Mouse (Mus musculus): ENCODE data around the gene Rtkn. TPM values are rescaled to one million over a fixed set of nuclear protein-coding genes. Genes with fewer than 3 reads are reported as not detected.
A peak's percentile ranks its signal among the peaks of the same experiment; 100 is the strongest.

Gene Rtkn
- 10 to 100 TPM; 10.9 to 19.8 TPM for total RNA-seq (2021)
- long read RNA-seq, experiment 1, partial matches to known transcripts, result 3 of 14 reads
- long read RNA-seq, experiment 1, other reads (novel, unspliced or antisense), result 5 of 14 reads
- long read RNA-seq, experiment 2, transcript Rtkn-201 (12 exons, 2,191 nt), result major isoform, 8 of 14 reads
- long read RNA-seq, experiment 2, partial matches to known transcripts, result 1 of 14 reads
- long read RNA-seq, experiment 2, other reads (novel, unspliced or antisense), result 3 of 14 reads

GRCm38 (mm10) chr6:83134951-83135513 lies at the start of gene Rtkn:
TSS of gene Rtkn (plus strand) at chr6:83135463.
- no peak for DNase-seq

DNA sequence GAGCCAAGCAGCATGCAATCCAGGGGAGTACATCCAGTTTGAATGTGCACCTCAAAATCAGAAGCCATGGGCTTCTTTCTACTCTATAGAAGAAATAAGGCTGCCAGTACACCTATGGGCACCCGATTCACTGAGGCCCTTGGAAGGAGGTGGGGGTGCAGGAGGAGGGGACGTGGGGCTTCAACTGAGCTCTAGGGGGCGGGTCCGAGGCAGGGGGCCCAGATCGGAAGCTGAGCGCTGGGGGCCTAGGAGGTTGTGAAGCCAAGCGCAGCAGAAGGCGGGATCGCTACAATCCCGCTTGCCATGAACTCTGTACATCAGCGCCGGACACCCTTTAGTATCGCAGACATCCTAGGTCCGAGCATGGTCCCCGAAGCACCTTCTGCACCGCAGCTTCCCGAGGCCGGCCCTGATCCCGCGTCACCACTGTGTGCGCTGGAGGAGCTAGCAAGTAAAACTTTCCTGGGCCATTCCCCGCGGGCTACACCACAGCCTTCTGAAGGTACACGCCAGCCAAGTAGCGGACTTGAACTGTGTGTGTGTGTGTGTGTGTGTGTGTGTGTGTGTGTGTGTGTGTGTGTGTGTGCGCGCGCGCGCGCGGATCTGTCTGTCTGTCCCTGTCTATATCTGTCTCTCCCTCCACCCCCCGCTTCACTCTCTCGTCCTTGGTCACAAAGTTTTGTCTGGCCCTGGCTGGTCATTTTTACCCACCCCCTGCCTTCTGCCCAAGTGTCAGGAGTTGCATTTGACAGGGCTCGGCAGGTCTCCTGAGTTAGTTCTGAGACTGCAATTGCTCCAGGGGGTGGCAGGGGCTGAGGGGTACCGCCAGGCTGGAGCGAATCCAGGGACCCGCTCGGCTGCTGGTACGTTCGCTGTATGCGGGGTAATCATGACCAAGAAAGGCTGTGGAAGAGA lies 48.9 kb upstream of the Rtkn start, which contains the start of gene Lbx2:
Gene Lbx2 (plus strand): TSS at position 247 of the 915 bp plus-strand sequence.
- DNase-seq, result peak; percentile 62

DNA sequence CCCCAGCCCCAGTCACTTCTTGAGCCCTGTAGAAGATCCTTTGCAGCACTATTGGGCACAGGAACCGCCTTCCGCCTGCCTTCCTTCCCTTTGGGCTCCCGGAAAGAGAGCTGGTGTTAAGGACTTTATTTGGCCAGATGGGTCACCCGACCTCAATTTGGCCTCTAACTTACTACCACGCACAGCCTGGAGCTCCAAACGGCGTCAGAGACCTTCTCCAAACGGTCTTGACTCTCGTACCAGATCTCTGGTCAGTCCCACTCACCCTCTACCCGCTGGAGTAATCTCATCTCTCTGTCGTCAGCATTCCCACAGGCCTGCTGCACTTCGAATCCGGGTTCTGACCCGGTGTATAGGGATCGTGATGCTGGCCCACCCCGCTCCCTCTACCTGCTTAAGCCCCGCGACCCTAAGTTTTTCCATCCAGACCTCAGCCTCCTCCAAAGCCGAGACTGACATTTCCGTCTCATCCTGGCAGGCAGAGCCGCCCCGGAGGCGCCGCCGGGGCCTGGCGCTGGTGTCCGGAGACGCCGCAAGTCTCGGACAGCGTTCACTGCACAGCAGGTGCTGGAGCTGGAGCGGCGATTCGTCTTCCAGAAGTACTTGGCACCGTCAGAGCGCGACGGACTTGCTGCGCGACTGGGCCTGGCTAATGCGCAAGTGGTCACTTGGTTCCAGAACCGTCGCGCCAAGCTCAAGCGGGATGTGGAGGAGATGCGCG lies 47.9 kb upstream of the Rtkn start:
- peak; percentile 69 for DNase-seq

DNA sequence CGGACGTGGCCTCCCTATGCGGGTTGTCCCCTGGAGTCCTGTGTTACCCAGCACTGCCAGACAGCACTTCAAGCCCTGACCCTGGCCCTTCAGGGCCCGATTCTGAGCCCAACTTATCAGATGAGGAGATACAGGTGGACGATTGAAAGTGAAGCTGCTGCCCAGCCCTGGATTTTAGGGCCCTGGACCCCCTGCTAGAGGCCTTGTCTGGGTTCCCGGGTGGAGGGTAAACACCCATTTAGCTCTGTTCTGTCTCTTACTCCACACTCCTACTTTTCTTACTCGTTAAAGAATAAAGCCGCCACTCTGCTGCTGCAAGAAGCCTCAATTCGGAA lies 47.4 kb upstream of the Rtkn start:
- DNase-seq, result no peak

- peak; percentile 62 for DNase-seq
Observed at GRCm38 (mm10) chr6:83092416-83093127, 42.7 kb upstream of the Rtkn start.

DNA sequence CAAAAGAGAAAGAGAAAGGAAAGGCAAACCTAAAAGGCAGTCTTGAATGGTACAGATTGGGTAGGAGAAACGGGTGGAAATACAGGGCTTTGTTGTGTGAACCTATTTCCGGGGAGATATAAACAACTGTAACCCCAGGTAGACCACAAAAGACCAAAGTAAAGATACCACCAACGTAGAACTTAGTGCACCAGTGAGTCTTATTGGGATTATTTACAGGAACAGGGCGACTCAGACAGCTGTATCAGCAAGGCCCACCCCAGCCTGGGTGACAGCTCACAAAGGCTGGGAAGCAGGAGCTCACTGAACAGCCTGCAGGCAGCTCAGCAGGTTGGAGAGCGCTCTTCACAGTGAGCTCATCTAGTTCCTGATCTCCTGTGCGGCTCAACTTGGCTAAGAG lies 39.3 kb upstream of the Rtkn start:
- no peak for DNase-seq

- DNase-seq, result peak; percentile 74
Observed at GRCm38 (mm10) chr6:83098411-83098810, 36.9 kb upstream of the Rtkn start.

DNA sequence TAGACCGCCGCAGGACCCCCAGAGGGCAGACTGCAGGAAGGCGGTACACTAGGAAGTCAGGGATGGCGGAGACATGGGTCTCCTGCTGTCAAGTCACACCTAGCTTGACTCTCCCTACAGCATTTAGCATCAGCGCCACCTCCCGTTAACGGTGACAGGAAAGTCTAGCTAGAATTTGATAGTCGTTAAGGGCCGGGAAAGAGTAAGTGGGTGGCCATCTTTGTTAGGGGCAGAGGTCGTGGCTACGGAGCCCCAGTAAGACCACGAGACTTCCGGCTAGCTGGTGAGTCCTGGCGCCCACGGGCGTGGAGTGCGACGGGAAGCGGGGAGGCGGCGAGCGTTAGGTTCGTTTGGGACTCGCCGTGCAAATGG lies 34.0 kb upstream of the Rtkn start, which contains the start of the genes Ccdc142 and Gm42688:
Gene Ccdc142 (plus strand): TSS at position 286 of the 372 bp plus-strand sequence.
Gene Gm42688 (plus strand): TSS at position 302 of the 372 bp plus-strand sequence.
- peak; percentile 92 for DNase-seq

GRCm38 (mm10) chr6:83101688-83102556 lies 33.3 kb upstream of the Rtkn start:
- peak; percentile 80 for DNase-seq

- no peak for DNase-seq
Observed at GRCm38 (mm10) chr6:83103130-83103650, 32.1 kb upstream of the Rtkn start.

GRCm38 (mm10) chr6:83104158-83104557 lies 31.1 kb upstream of the Rtkn start:
- DNase-seq, result no peak

GRCm38 (mm10) chr6:83107566-83108400 lies 27.5 kb upstream of the Rtkn start:
- peak; percentile 91 for DNase-seq

DNA sequence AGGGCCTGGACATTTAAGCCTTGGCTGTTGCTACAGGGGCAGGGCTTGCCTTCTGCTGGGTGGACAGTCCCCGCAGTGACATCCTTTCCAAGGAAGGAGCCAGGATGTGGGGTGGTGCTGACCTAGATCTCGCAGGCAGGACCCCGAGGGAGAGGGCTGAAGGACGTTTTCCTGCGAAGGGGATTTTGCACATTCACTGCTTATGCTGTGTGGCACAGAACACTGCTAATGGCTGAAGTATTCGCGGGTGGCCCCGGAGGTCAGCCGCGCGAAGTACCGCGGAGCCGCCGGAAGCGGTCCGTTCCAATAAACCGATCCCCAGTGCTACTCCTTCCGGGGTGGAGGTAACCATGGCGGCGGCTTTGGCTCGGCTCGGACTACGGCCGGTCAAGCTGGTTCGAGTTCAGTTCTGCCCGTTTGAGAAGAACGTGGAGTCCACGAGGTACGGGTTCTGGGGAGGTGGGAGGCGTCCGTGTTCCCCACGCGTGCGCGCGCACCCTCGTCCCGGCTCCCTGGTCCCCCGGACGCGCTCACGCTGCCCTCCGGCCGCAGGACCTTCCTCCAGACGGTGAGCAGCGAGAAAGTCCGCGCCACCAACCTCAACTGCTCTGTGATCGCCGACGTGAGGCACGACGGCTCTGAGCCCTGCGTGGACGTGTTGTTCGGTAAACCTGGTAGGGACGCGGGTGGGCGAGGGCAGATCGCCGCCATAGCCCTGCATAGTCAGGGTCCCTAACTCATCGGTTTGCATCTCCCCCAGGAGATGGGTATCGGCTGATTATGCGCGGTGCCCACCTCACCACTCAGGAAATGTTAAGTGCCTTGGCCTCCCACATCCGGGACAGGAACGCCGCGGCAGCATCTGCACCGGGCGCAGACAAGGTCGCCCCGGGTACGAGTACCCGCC lies 26.2 kb upstream of the Rtkn start, which contains the start of gene Mrpl53:
Gene Mrpl53 (plus strand): TSS at position 279 of the 907 bp plus-strand sequence.
- peak; percentile 92 for DNase-seq

GRCm38 (mm10) chr6:83111510-83112136 lies 23.6 kb upstream of the Rtkn start:
- DNase-seq, result no peak

GRCm38 (mm10) chr6:83115011-83115671 lies 20.1 kb upstream of the Rtkn start, which contains the start of gene Mogs:
TSS of gene Mogs (plus strand) at chr6:83115496.
- DNase-seq, result peak; percentile 98

DNA sequence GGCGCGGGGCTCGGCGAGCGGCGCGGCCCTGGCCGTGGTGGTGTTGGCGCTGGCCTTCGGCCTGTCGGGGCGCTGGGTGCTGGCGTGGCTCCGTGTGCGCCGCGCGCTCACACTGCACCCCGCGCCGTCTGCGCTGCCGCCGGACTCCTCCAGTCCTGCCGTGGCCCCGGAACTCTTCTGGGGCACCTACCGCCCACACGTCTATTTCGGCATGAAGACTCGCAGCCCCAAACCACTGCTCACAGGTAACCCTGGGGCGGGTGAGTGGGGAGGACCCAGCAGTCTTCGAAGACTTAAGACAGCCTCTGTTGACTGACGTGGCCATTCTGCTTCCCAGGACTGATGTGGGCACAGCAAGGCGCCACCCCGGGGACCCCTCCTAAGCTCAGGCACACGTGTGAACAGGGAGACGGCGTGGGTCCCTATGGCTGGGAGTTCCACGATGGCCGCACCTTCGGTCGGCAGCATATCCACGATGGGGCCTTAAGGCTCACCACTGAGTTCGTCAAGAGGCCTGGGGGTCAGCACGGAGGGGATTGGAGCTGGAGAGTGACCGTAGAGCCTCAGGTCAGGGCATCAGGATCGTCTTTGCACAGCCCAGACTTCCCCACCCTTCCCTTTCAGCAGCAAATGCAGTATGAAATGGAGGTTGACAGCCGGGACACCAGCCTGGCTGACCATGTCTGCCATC lies 19.4 kb upstream of the Rtkn start:
- no peak for DNase-seq

All from adrenal gland, postnatal 10 days (tissue).